Mouse (Mus musculus): Measurements from ENCODE around the gene Acap3.

GRCm38 (mm10) chr4:155891011-155891471 lies 581 bp upstream of the Acap3 start:
- no peak for TF ChIP-seq CTCF (IDR thresholded peaks at IDR 0.05)
- no peak for TF ChIP-seq EP300 (IDR thresholded peaks at IDR 0.05)
